Mouse (Mus musculus): ENCODE measurements around the gene Ube2h. TPM values are rescaled to one million over a fixed set of nuclear protein-coding genes. Genes with fewer than 3 reads are reported as not detected.

Gene Ube2h
- polyA plus RNA-seq, 1 experiment = 69.7 TPM

DNA sequence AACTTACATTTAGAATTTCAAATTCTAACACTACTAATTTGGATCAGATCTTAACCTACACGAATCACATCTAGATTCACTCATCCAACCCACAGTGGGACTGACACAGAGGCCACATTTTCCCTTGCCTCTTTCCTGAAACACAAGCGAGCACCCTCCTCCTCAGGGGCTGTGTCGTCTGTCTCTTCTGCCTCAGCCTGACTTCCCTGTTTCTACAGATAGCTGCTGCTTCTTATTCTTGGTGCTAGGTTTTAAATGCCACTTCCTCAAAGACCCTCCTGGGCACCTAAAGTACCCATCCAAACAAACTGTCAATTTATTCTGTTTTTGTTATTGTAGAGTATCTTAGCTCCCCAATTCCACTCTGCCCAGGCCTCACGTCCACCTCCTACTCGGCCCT, 34.5 kb downstream of the Ube2h start:
- Histone ChIP-seq H3K36me3 (ENCODE audit: control insufficient read depth, insufficient read depth, low read length) (peaks cover 16% of the 10 kb centered on the region), H3K4me3 (ENCODE audit: extremely low read depth, insufficient read depth, insufficient read length) (no peak overlapping the region), H3K27ac (ENCODE audit: insufficient read depth, low read length) (no peak overlapping the region), H3K27me3 (ENCODE audit: control insufficient read depth, insufficient read depth, low read length) (no peaks in the 10 kb centered on the region), H3K4me1 (ENCODE audit: control insufficient read depth, insufficient read depth, insufficient read length) (no peaks in the 10 kb centered on the region; the same call in 1 of the 2 replicates)
- 53% methylated on average over 5 of the region's 5 CpGs for WGBS
- no peak for DNase-seq (ENCODE audit: low read depth in 1 of 2, low spot score in 2 of 2)
- TF ChIP-seq CTCF (IDR thresholded peaks at IDR 0.05; ENCODE audit: extremely low read depth, insufficient read depth, insufficient read length, insufficient replicate concordance) (no peak), POLR2A (IDR thresholded peaks at IDR 0.05; ENCODE audit: low read depth, low read length) (no peak)

DNA sequence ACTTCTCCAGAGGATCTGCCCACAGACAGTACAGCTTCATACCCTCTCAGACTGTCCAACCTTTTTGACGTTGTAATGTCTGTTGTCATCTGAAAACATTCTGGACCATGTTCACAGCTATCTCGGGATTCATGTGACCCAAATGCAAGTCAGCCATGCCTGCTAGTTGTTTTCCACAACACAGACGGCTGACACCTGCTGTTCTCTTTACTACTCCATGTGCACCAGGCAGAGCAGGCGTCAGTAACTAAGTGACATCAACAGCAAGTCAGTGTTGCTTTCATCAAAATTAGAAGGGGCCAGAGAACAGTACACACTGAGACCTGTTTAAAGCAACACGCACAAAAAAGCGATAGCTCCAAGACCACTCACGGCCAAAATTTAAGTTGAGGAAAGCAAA, 36.9 kb downstream of the Ube2h start:
- Histone ChIP-seq H3K4me1 (ENCODE audit: control insufficient read depth, insufficient read depth, insufficient read length) (no peaks in the 10 kb centered on the region; the same call in 1 of the 2 replicates), H3K36me3 (ENCODE audit: control insufficient read depth, insufficient read depth, low read length) (peaks cover 16% of the 10 kb centered on the region), H3K27ac (ENCODE audit: insufficient read depth, low read length) (no peak overlapping the region), H3K4me3 (ENCODE audit: extremely low read depth, insufficient read depth, insufficient read length) (no peak overlapping the region), H3K27me3 (ENCODE audit: control insufficient read depth, insufficient read depth, low read length) (no peaks in the 10 kb centered on the region)
- TF ChIP-seq CTCF (IDR thresholded peaks at IDR 0.05; ENCODE audit: extremely low read depth, insufficient read depth, insufficient read length, insufficient replicate concordance) (no peak), POLR2A (IDR thresholded peaks at IDR 0.05; ENCODE audit: low read depth, low read length) (no peak)
- no peak for DNase-seq (ENCODE audit: low read depth in 1 of 2, low spot score in 2 of 2)
- WGBS = 92% methylated on average over 7 of the region's 7 CpGs

DNA sequence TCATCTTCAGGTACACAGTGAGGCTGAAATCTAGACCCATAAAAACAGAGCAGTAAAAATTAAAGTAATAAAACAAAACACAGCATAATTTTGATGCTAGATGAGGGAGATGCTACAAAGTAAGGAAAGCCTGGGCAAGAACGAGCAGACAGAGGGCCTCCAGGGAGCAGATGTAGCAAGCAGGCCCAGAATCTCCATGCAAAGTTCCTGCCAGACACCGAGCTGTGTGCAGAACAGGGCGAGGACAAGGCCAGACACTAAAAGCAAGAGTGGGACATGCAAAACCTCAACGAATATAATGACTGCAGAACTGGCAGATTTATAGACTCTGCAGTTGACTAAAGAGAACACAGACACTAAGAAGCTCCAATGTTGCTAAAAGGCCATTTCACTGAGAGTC, 38.9 kb downstream of the Ube2h start:
- no peak for TF ChIP-seq CTCF (IDR thresholded peaks at IDR 0.05; ENCODE audit: extremely low read depth, insufficient read depth, insufficient read length, insufficient replicate concordance)
- TF ChIP-seq POLR2A (IDR thresholded peaks at IDR 0.05; ENCODE audit: low read depth, low read length) = no peak
- H3K27ac ChIP-seq (ENCODE audit: insufficient read depth, low read length) = no peak overlapping the region
- H3K4me1 ChIP-seq (ENCODE audit: control insufficient read depth, insufficient read depth, insufficient read length) = no peaks in the 10 kb centered on the region; the same call in 1 of the 2 replicates
- no peak overlapping the region for H3K4me3 ChIP-seq (ENCODE audit: extremely low read depth, insufficient read depth, insufficient read length)
- H3K36me3 ChIP-seq (ENCODE audit: control insufficient read depth, insufficient read depth, low read length) = peaks cover 21% of the 10 kb centered on the region
- no peaks in the 10 kb centered on the region for H3K27me3 ChIP-seq (ENCODE audit: control insufficient read depth, insufficient read depth, low read length)
- no peak for DNase-seq (ENCODE audit: low read depth in 1 of 2, low spot score in 2 of 2)
- WGBS = 91% methylated on average over 4 of the region's 4 CpGs

DNA sequence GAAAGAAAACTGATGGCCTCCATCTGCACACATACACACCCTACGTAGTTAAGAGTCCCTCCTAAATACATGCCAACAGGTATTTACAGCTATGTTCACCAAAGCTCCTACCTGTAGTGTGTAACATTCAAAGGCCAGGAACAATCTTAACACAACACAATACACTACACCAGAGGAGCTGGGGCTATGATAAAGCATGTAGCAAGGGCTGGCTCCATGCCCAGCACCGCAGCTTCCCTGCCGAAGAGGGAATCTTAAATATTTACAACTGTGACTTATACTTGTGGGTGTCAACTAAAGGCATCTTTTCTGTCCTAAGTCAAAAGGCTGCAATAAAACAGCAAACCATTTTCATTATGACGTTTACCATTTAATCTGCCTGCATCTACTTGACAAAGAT, 41.3 kb downstream of the Ube2h start:
- WGBS = 81% methylated on average over 4 of the region's 4 CpGs
- no peak overlapping the region for H3K4me3 ChIP-seq (ENCODE audit: extremely low read depth, insufficient read depth, insufficient read length)
- no peaks in the 10 kb centered on the region for H3K4me1 ChIP-seq (ENCODE audit: control insufficient read depth, insufficient read depth, insufficient read length)
- TF ChIP-seq POLR2A (IDR thresholded peaks at IDR 0.05; ENCODE audit: low read depth, low read length) (no peak), CTCF (IDR thresholded peaks at IDR 0.05; ENCODE audit: extremely low read depth, insufficient read depth, insufficient read length, insufficient replicate concordance) (no peak)
- no peak for DNase-seq (ENCODE audit: low read depth in 1 of 2, low spot score in 2 of 2)
- peaks cover 26% of the 10 kb centered on the region for H3K36me3 ChIP-seq (ENCODE audit: control insufficient read depth, insufficient read depth, low read length)
- H3K27me3 ChIP-seq (ENCODE audit: control insufficient read depth, insufficient read depth, low read length) = no peaks in the 10 kb centered on the region
- H3K27ac ChIP-seq (ENCODE audit: insufficient read depth, low read length) = no peak overlapping the region

DNA sequence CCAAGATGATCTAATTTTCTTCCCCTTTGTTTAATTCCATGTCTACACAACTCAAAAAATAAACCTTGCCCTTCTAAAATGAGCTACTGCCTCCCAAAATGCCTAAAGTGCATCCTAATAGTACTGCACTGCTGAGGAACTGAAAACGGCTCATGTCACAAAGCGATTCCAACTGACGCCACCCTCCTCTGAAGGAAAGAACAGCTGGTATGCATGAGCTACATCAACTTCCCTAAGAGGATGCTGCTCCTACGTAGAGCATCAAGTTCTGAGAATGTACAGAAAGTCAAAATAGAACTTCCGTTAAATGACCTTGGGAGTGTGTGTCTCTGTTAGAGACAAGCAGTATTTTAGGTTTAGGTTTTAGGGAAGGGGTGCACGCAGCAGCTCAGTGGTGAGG, 45.1 kb downstream of the Ube2h start:
- no peak for DNase-seq (ENCODE audit: low read depth in 1 of 2, low spot score in 2 of 2)
- TF ChIP-seq CTCF (IDR thresholded peaks at IDR 0.05; ENCODE audit: extremely low read depth, insufficient read depth, insufficient read length, insufficient replicate concordance) = no peak
- TF ChIP-seq POLR2A (IDR thresholded peaks at IDR 0.05; ENCODE audit: low read depth, low read length) = no peak
- WGBS = 90% methylated on average over 6 of the region's 6 CpGs
- H3K36me3 ChIP-seq (ENCODE audit: control insufficient read depth, insufficient read depth, low read length) = peaks cover 23% of the 10 kb centered on the region
- no peak overlapping the region for H3K4me3 ChIP-seq (ENCODE audit: extremely low read depth, insufficient read depth, insufficient read length)
- no peak overlapping the region for H3K27ac ChIP-seq (ENCODE audit: insufficient read depth, low read length)
- H3K27me3 ChIP-seq (ENCODE audit: control insufficient read depth, insufficient read depth, low read length) = no peaks in the 10 kb centered on the region
- H3K4me1 ChIP-seq (ENCODE audit: control insufficient read depth, insufficient read depth, insufficient read length) = no peaks in the 10 kb centered on the region

DNA sequence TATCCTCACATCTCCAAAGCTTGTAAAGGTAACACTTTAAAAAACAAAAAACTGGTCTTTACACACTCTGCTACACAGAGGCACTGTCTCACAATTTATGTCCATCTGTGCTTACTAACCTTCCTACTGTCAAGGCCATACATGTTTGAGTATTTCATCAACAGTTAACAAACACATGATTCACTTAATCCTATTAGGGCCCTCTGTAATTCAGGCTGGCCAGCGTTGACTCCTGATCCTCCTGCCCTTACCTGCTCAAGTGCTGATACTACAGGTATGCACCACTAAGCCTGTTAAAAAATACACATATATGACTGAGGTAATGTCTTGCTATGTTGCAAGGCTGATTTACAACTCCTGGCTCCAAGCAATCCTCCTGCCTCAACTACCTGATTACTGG, 46.4 kb downstream of the Ube2h start:
- Histone ChIP-seq H3K4me1 (ENCODE audit: control insufficient read depth, insufficient read depth, insufficient read length) (no peaks in the 10 kb centered on the region), H3K27ac (ENCODE audit: insufficient read depth, low read length) (no peak overlapping the region), H3K27me3 (ENCODE audit: control insufficient read depth, insufficient read depth, low read length) (no peaks in the 10 kb centered on the region), H3K4me3 (ENCODE audit: extremely low read depth, insufficient read depth, insufficient read length) (no peak overlapping the region), H3K36me3 (ENCODE audit: control insufficient read depth, insufficient read depth, low read length) (peaks cover 25% of the 10 kb centered on the region)
- WGBS = 100% methylated on average over 1 of the region's 1 CpGs
- no peak for TF ChIP-seq POLR2A (IDR thresholded peaks at IDR 0.05; ENCODE audit: low read depth, low read length)
- no peak for DNase-seq (ENCODE audit: low read depth in 1 of 2, low spot score in 2 of 2)

DNA sequence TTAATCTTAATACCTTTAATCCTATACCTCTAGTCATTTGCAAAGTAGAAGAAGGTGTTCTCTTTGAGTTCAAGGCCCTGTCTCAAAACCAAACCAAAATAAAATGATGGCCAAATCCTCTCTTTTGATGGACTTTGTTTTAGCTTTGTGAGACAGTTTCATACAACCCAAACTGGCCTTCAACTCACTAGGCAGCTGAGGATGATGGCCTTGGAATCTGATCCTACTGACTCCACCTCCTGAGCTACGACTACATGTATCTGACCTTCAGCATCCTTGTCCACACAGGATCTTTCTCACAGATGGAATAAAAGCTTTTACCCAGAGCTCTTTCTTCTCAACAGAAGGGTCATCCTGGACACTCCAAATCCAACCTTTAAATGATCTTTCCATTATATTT, 48.5 kb downstream of the Ube2h start:
- Histone ChIP-seq H3K4me3 (ENCODE audit: extremely low read depth, insufficient read depth, insufficient read length) (no peak overlapping the region), H3K4me1 (ENCODE audit: control insufficient read depth, insufficient read depth, insufficient read length) (no peaks in the 10 kb centered on the region), H3K36me3 (ENCODE audit: control insufficient read depth, insufficient read depth, low read length) (peaks cover 26% of the 10 kb centered on the region), H3K27me3 (ENCODE audit: control insufficient read depth, insufficient read depth, low read length) (no peaks in the 10 kb centered on the region), H3K27ac (ENCODE audit: insufficient read depth, low read length) (no peak overlapping the region)
- no peak for DNase-seq (ENCODE audit: low read depth in 1 of 2, low spot score in 2 of 2)
- WGBS = 95% methylated on average over 1 of the region's 1 CpGs
- TF ChIP-seq POLR2A (IDR thresholded peaks at IDR 0.05; ENCODE audit: low read depth, low read length) = no peak
- no peak for TF ChIP-seq CTCF (IDR thresholded peaks at IDR 0.05; ENCODE audit: extremely low read depth, insufficient read depth, insufficient read length, insufficient replicate concordance)

Data from spleen, adult 2 months (tissue).